Mouse (Mus musculus): ENCODE data around the gene Col9a3. TPM values are rescaled to one million over a fixed set of nuclear protein-coding genes. Genes with fewer than 3 reads are reported as not detected.
A peak's percentile ranks its signal among the peaks of the same experiment; 100 is the strongest.

The Col9a3 gene
- total and polyA plus RNA-seq, 3 experiments: 0.15 to 0.56 TPM; not detected in 1

DNA sequence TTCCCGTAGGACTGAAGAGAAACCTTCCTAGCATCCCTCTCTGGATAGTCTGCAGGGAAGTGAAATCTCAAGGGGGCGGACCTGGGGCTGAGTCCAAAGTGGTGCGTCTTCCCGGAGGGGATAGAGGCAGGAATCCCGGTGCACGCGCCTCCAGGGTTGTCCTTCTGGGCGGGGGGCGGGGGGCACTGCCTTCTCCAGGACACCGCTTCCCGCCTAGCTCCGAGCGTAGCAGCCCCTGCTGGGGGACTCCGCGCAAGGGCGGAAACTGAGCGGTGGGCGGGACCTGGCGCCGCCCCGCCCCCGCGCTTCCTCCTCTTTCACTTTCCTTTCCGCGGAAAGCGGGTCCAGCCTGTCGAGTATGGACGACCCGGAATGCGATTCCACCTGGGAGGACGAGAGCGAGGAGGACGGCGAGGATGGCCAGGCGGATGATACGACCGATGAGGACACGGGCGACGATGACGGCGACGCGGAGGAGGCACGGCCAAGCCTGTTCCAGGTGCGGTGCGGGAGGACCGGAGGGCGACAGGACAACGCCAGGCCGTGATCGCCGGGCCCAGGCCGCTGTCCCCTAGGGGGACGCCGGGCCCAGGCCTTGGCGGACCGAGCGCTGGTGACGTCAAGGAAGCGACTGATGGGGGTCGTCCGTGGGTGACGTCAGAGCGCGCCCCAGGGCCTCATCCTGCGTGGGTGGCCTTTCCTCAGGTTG is 8.3 kb upstream of the Col9a3 start, which contains the start of gene Ogfr:
Ogfr (plus strand) TSS at position 123 of the 709 bp plus-strand sequence.
- H3K79me2 ChIP-seq (ENCODE audit: control insufficient read depth, insufficient read depth, low read length, poor library complexity): peaks cover 17% of the 10 kb centered on the region
- peak within 1 kb of the TSS; percentile 100 for H3K4me3 ChIP-seq (ENCODE audit: control insufficient read depth in 1 of 2, insufficient read depth in 1 of 2, low read depth in 2 of 2, low read length in 2 of 2)
- H3K9ac ChIP-seq (ENCODE audit: control insufficient read depth, low read depth, low read length, poor library complexity, severe bottlenecking): peak within 1 kb of the TSS; percentile 98
- TF ChIP-seq USF2 (IDR thresholded peaks at IDR 0.05; ENCODE audit: borderline replicate concordance in 1 of 2, insufficient read depth in 1 of 2, low read depth in 1 of 2, low read length in 2 of 2) (no peak), UBTF (IDR thresholded peaks at IDR 0.05; ENCODE audit: borderline replicate concordance, insufficient read depth, low read depth, low read length) (no peak), GABPA (IDR thresholded peaks at IDR 0.05; ENCODE audit: low read depth, low read length) (no peak), MYC (IDR thresholded peaks at IDR 0.05; ENCODE audit: low read depth, low read length) (peak; percentile 42; the same call in 1 of the 2 replicates), MYB (IDR thresholded peaks at IDR 0.05; ENCODE audit: low read depth, low read length) (no peak), NELFE (IDR thresholded peaks at IDR 0.05; ENCODE audit: low read depth, low read length) (peak; percentile 64), POLR2A (IDR thresholded peaks at IDR 0.05; ENCODE audit: control insufficient read depth in 1 of 2, insufficient read depth in 1 of 2, low read depth in 1 of 2, low read length in 2 of 2, poor library complexity in 1 of 2) (peak; percentile 77 to 83), HCFC1 (IDR thresholded peaks at IDR 0.05; ENCODE audit: low read depth, low read length) (peak; percentile 82), POLR2AphosphoS2 (IDR thresholded peaks at IDR 0.05; ENCODE audit: low read length) (peak; percentile 41; the same call in 1 of the 2 replicates), TCF12 (IDR thresholded peaks at IDR 0.05; ENCODE audit: low read depth, low read length) (no peak; the same call in 1 of the 2 replicates), ZC3H11A (IDR thresholded peaks at IDR 0.05; ENCODE audit: low read depth, low read length) (no peak), TAL1 (IDR thresholded peaks at IDR 0.05; ENCODE audit: low read length) (no peak), MXI1 (IDR thresholded peaks at IDR 0.05; ENCODE audit: low read depth, low read length) (no peak), ELF1 (IDR thresholded peaks at IDR 0.05; ENCODE audit: low read depth, low read length) (peak; percentile 66; the same call in 1 of the 2 replicates), TBP (IDR thresholded peaks at IDR 0.05; ENCODE audit: low read depth, low read length) (0 out of 2 replicates have a peak, but pooled peaks have one; percentile 37), SIN3A (IDR thresholded peaks at IDR 0.05; ENCODE audit: low read length) (peak; percentile 62), KAT2A (conservative IDR thresholded peaks at IDR 0.05; ENCODE audit: low read depth, low read length) (peak; percentile 44), SMC3 (IDR thresholded peaks at IDR 0.05; ENCODE audit: low read depth, low read length) (no peak), E2F4 (IDR thresholded peaks at IDR 0.05; ENCODE audit: borderline replicate concordance, low read depth, low read length) (no peak; the same call in 1 of the 2 replicates), BHLHE40 (IDR thresholded peaks at IDR 0.05; ENCODE audit: borderline replicate concordance, low read depth, low read length) (no peak), MAX (IDR thresholded peaks at IDR 0.05; ENCODE audit: low read length) (0 out of 2 replicates have a peak, but pooled peaks have one; percentile 16), USF1 (IDR thresholded peaks at IDR 0.05; ENCODE audit: low read depth, low read length) (no peak), ZMIZ1 (IDR thresholded peaks at IDR 0.05; ENCODE audit: low read depth, low read length) (no peak), CHD1 (IDR thresholded peaks at IDR 0.05; ENCODE audit: low read depth, low read length) (no peak), NRF1 (IDR thresholded peaks at IDR 0.05; ENCODE audit: insufficient read depth, low read depth, low read length, poor library complexity, severe bottlenecking) (peak; percentile 54; the same call in 1 of the 2 replicates), ETS1 (IDR thresholded peaks at IDR 0.05; ENCODE audit: low read depth, low read length) (peak; percentile 67; the same call in 1 of the 2 replicates)
- H3K27ac ChIP-seq (ENCODE audit: control insufficient read depth, low read depth, low read length): peak within 1 kb of the TSS; percentile 89
- H3K4me1 ChIP-seq (ENCODE audit: control insufficient read depth in 1 of 2, insufficient read depth in 2 of 2, low read length in 2 of 2): 0 out of 4 replicates have a peak, but pooled peaks cover 0 to 2% of the 10 kb centered on the region in 2 experiments
- peak; percentile 86 for DNase-seq (ENCODE audit: low read depth, low spot score)
- no peaks in the 10 kb centered on the region for H3K27me3 ChIP-seq (ENCODE audit: control insufficient read depth in 1 of 2, insufficient read depth in 2 of 2, low read length in 2 of 2)
- H3K36me3 ChIP-seq (ENCODE audit: control insufficient read depth in 1 of 2, insufficient read depth in 2 of 2, low read length in 2 of 2): peaks cover 0 to 2% of the 10 kb centered on the region in 2 experiments; a peak in 1 of 4 replicates
- no peaks in the 10 kb centered on the region for H3K9me3 ChIP-seq (replicated peaks; ENCODE audit: insufficient read depth, low read length)
